Mouse (Mus musculus) liver, embryonic 14.5 days (tissue): ENCODE data around the gene Lnx1. TPM values are rescaled to one million over a fixed set of nuclear protein-coding genes. Genes with fewer than 3 reads are reported as not detected.

Experiments
- ATAC-seq: fragments of 200-750 bp; cut with Nextera tagmentation; 2 replicates; pipeline ENCODE4 v1.8.0; 2017; ENCODE audit warnings: moderate number of reproducible peaks, mild to moderate bottlenecking, moderate library complexity; ENCODE audit not compliant: insufficient read depth
- DNase-seq, 3 experiments: peaks; one replicate each; pipeline ENCODE4 v3.0.0-alpha.2; 2012 to 2013; ENCODE audit warnings: low read depth in 3 of 3, low spot score in 3 of 3
- H3K27ac ChIP-seq: fragments of 300-500 bp; sonication (generic); 2 replicates; pipeline ENCODE4 v1.5.1; 2014; ENCODE audit warnings: moderate library complexity, mild to moderate bottlenecking, control low read depth, inconsistent platforms
- H3K27me3 ChIP-seq: fragments of 300-500 bp; sonication (generic); 2 replicates; pipeline ENCODE4 v1.6.1; 2014; ENCODE audit warnings: mild to moderate bottlenecking, low read length, moderate library complexity; ENCODE audit not compliant: control insufficient read depth, insufficient read depth
- H3K36me3 ChIP-seq: fragments of 300-500 bp; sonication (generic); replicated peaks from 2 replicates; pipeline ENCODE4 v1.6.1; 2014; ENCODE audit warnings: low read depth; ENCODE audit not compliant: control insufficient read depth, insufficient read depth
- H3K4me1 ChIP-seq, 2 experiments: fragments of 200-500 bp in 1 of 2; fragments of 300-500 bp in 1 of 2; sonication (generic) in 1 of 2; replicated peaks; 2 replicates each; pipeline ENCODE4 v1.6.1; 2012 to 2014; ENCODE audit warnings: antibody characterized with exemption in 1 of 2, inconsistent platforms in 1 of 2, low read length in 1 of 2; ENCODE audit not compliant: control insufficient read depth in 2 of 2, insufficient read depth in 2 of 2
- H3K4me2 ChIP-seq: fragments of 300-500 bp; sonication (generic); 2 replicates; pipeline ENCODE4 v1.6.1; 2014; ENCODE audit warnings: low read depth, mild to moderate bottlenecking, control low read depth, moderate library complexity
- H3K4me3 ChIP-seq, 2 experiments: fragments of 200-500 bp in 1 of 2; fragments of 300-500 bp in 1 of 2; sonication (generic) in 1 of 2; 2 replicates each; pipeline ENCODE4 v1.5.1; 2012 to 2014; ENCODE audit warnings: low read depth in 2 of 2, low read length in 2 of 2, mild to moderate bottlenecking in 2 of 2, control low read depth in 1 of 2, inconsistent platforms in 1 of 2, moderate library complexity in 1 of 2; ENCODE audit not compliant: insufficient read depth in 1 of 2
- H3K9ac ChIP-seq: fragments of 300-500 bp; sonication (generic); replicated peaks from 2 replicates; pipeline ENCODE4 v1.6.1; 2014; ENCODE audit warnings: mild to moderate bottlenecking, control low read depth, moderate library complexity
- H3K9me3 ChIP-seq: fragments of 300-500 bp; sonication (generic); 2 replicates; pipeline ENCODE4 v1.6.1; 2016; ENCODE audit warnings: low read length, mixed read lengths; ENCODE audit not compliant: control insufficient read depth
- CTCF ChIP-seq: IDR thresholded peaks from 2 replicates; pipeline ENCODE4 v1.5.1; 2016; ENCODE audit warnings: antibody characterized with exemption, low read depth, control low read depth
- EP300 ChIP-seq: IDR thresholded peaks from 2 replicates; pipeline ENCODE4 v1.6.1; 2016; ENCODE audit warnings: antibody characterized with exemption, low read depth
- WGBS: fragments of 180-500 bp; shearing (Covaris S2); extraction: QIAGEN DNeasy Blood & Tissue Kit; methylation state at CpG from one replicate; pipeline ENCODE4 v1.1.7; 2014; ENCODE audit not compliant: insufficient replicate concordance; 5-methylcytosine and 5-hydroxymethylcytosine counted together
- polyA plus RNA-seq, 2 experiments: library from polyadenylated mRNA; depleted of rRNA in 1 of 2; stranded (reverse) in 1 of 2; unstranded in 1 of 2; fragments of >200 nt; fragmentation: Nextera tagmentation in 1 of 2; extraction: Ambion mirVana in 1 of 2; gene quantifications; 2 replicates each; pipeline versions ENCODE4 v1.2.1 to v1.2.3; 2012 to 2014

The Lnx1 gene
- polyA plus RNA-seq, 2 experiments = 0.03 TPM; not detected in 1

- Histone ChIP-seq H3K27ac (no peak overlapping the region), H3K4me3 (no peak overlapping the region), H3K36me3 (no peaks in the 10 kb centered on the region), H3K4me2 (no peak overlapping the region), H3K27me3 (no peaks in the 10 kb centered on the region), H3K9me3 (no peaks in the 10 kb centered on the region), H3K9ac (no peak overlapping the region), H3K4me1 (no peaks in the 10 kb centered on the region)
- DNase-seq = no peak
- TF ChIP-seq EP300 = no peak
- no peak for TF ChIP-seq CTCF
- no peak for ATAC-seq
- 68% methylated on average over 4 of the region's 4 CpGs for WGBS
Observed at GRCm38 (mm10) chr5:74659856-74660255, 42.9 kb downstream of the Lnx1 start.

- H3K9ac ChIP-seq = no peak overlapping the region
- no peak overlapping the region for H3K4me2 ChIP-seq
- no peak for DNase-seq
- TF ChIP-seq EP300 = no peak
- no peak for TF ChIP-seq CTCF
- no peaks in the 10 kb centered on the region for H3K36me3 ChIP-seq
- no peak overlapping the region for H3K27ac ChIP-seq
- no peak overlapping the region for H3K4me3 ChIP-seq
- H3K27me3 ChIP-seq = no peaks in the 10 kb centered on the region
- 50% methylated on average over 5 of the region's 5 CpGs for WGBS
- H3K4me1 ChIP-seq = no peaks in the 10 kb centered on the region
- no peaks in the 10 kb centered on the region for H3K9me3 ChIP-seq
- ATAC-seq = no peak
Observed at GRCm38 (mm10) chr5:74659281-74659680, 43.4 kb downstream of the Lnx1 start.

- H3K27ac ChIP-seq = no peak overlapping the region
- 67% methylated on average over 6 of the region's 6 CpGs for WGBS
- H3K4me2 ChIP-seq = no peak overlapping the region
- H3K4me3 ChIP-seq = no peak overlapping the region
- TF ChIP-seq EP300 = no peak
- no peak for TF ChIP-seq CTCF
- no peaks in the 10 kb centered on the region for H3K9me3 ChIP-seq
- DNase-seq (no peak), ATAC-seq (no peak)
- no peaks in the 10 kb centered on the region for H3K4me1 ChIP-seq
- no peaks in the 10 kb centered on the region for H3K27me3 ChIP-seq
- H3K9ac ChIP-seq = no peak overlapping the region
- no peaks in the 10 kb centered on the region for H3K36me3 ChIP-seq
Observed at GRCm38 (mm10) chr5:74657930-74658329, 44.8 kb downstream of the Lnx1 start.

GRCm38 (mm10) chr5:74656410-74656809 lies 46.3 kb downstream of the Lnx1 start:
- ATAC-seq = no peak
- no peaks in the 10 kb centered on the region for H3K27me3 ChIP-seq

GRCm38 (mm10) chr5:74654527-74654926 lies 48.2 kb downstream of the Lnx1 start:
- no peaks in the 10 kb centered on the region for H3K36me3 ChIP-seq
- H3K27me3 ChIP-seq = no peaks in the 10 kb centered on the region
- 47% methylated on average over 6 of the region's 6 CpGs for WGBS
- H3K4me2 ChIP-seq = no peak overlapping the region
- DNase-seq = no peak
- H3K4me3 ChIP-seq = no peak overlapping the region
- no peak overlapping the region for H3K27ac ChIP-seq
- no peak for ATAC-seq
- TF ChIP-seq EP300 (no peak), CTCF (no peak)
- H3K9me3 ChIP-seq = no peaks in the 10 kb centered on the region
- H3K4me1 ChIP-seq = no peaks in the 10 kb centered on the region
- no peak overlapping the region for H3K9ac ChIP-seq

More at GRCm38 (mm10) chr5:74656410-74656809, 46.3 kb downstream of the Lnx1 start:
- H3K4me2 ChIP-seq = no peak overlapping the region
- H3K4me1 ChIP-seq = no peaks in the 10 kb centered on the region
- DNase-seq = no peak
- WGBS = 48% methylated on average over 5 of the region's 5 CpGs
- H3K4me3 ChIP-seq = no peak overlapping the region
- no peak overlapping the region for H3K9ac ChIP-seq
- H3K9me3 ChIP-seq = no peaks in the 10 kb centered on the region
- no peak overlapping the region for H3K27ac ChIP-seq
- H3K36me3 ChIP-seq = no peaks in the 10 kb centered on the region
- TF ChIP-seq EP300 (no peak), CTCF (no peak)
